Mouse (Mus musculus) embryonic fibroblast, embryonic 13.5 days (primary cell): ENCODE measurements around the gene Olfr1054. TPM values are rescaled to one million over a fixed set of nuclear protein-coding genes. Genes with fewer than 3 reads are reported as not detected.
"Not testable (repeated sequence)": the region's sequence is repeated elsewhere in the genome, so short reads cannot be mapped to it uniquely, and the experiment has no call there.

Source experiments
- H3K27ac ChIP-seq: 2 replicates; pipeline ENCODE4 v1.5.1; 2012; ENCODE audit warnings: low read length, control low read depth, inconsistent platforms; ENCODE audit not compliant: insufficient read depth
- H3K4me1 ChIP-seq: 2 replicates; pipeline ENCODE4 v1.6.1; 2011; ENCODE audit warnings: low read length; ENCODE audit not compliant: control insufficient read depth, insufficient read depth
- H3K4me3 ChIP-seq: 2 replicates; pipeline ENCODE4 v1.5.1; 2011; ENCODE audit warnings: mild to moderate bottlenecking, control low read depth, low read length; ENCODE audit not compliant: insufficient read depth
- CTCF ChIP-seq: IDR thresholded peaks from 2 replicates; pipeline ENCODE4 v1.5.1; 2011; ENCODE audit warnings: mild to moderate bottlenecking, control low read depth, low read length, moderate library complexity, borderline replicate concordance; ENCODE audit not compliant: insufficient read depth
- POLR2A ChIP-seq: IDR thresholded peaks from 2 replicates; pipeline ENCODE4 v1.6.1; 2011; ENCODE audit warnings: low read depth, mild to moderate bottlenecking, control low read depth, low read length, moderate library complexity
- polyA plus RNA-seq: library from polyadenylated mRNA; stranded (reverse); fragments of >200 nt; gene quantifications from 2 replicates; pipeline ENCODE4 v1.2.4, GENCODE M21; 2011; ENCODE audit warnings: low read depth; ENCODE audit not compliant: missing spikeins, insufficient read length

Gene Olfr1054
- polyA plus RNA-seq, result not detected in 2 replicates

DNA sequence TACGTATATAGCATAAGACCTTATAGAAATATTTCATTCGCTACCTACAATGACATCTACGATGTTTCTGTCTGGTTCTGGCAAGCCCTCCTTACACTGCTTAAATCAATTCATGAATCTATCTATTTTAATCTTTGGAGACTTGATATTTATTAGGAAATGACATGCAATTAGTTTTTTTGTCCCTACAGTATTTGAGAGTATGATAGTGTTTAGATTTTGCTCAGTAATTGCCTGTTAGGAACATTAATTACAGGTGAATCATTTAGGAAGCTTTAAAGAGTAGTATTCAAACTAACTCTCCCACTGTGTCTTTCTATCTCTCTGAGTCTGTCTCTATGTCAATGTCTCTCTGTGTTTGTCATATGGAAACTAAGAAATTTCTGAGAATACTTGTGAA is at the start of gene Olfr1054:
TSS of gene Olfr1054 (minus strand) at position 101 of the 400 bp plus-strand sequence.
- Histone ChIP-seq H3K4me1 (no peaks in the 10 kb centered on the region), H3K27ac (no peak within 1 kb of the TSS), H3K4me3 (no peak within 1 kb of the TSS)
- TF ChIP-seq POLR2A (no peak), CTCF (no peak)

DNA sequence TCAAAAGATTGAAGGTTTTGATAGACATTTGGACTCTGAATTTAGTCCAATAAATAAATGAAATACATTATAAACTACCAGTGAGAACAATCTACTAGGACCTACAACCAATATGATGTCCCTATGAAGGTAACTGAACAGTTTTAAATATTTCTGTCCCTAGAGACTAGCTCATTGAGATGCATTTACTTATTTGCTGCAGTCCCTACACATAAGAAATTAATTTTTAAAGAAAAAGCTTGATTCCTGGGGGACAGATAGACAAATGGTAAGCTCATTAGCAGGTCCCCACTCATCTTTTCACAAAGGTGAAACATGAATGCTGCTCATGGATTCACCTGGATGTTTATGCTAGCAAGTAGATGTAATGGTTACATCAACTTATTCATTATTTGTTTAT is 43.1 kb upstream of the Olfr1054 start, which contains the start of gene Olfr1057:
TSS of gene Olfr1057 (minus strand) at position 101 of the 400 bp plus-strand sequence.
- TF ChIP-seq CTCF (no peak), POLR2A (no peak)
- Histone ChIP-seq H3K4me3 (no peak within 1 kb of the TSS), H3K4me1 (no peaks in the 10 kb centered on the region), H3K27ac (no peak within 1 kb of the TSS)

DNA sequence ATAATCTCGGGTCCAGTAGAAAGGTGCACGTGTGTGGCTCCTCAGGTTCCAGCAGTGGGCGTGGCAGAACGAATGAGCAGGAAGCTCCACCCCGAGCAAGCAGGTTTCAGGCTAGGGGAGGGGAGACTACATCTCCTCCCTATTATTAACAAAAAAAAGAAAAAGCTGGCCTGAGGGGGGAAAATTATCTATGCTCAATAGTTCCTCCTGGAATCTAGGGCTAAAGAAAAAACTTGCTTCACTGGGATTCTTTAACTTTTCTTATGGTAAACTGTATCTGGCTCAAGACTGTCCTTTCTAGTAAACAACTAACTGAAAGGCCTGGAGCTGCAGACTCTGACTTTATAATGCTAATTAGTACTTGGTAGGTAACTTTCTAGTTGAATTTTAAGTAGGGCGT is 31.1 kb upstream of the Olfr1054 start:
- not testable (repeated sequence) for H3K4me1 ChIP-seq, H3K4me3 ChIP-seq, H3K27ac ChIP-seq

DNA sequence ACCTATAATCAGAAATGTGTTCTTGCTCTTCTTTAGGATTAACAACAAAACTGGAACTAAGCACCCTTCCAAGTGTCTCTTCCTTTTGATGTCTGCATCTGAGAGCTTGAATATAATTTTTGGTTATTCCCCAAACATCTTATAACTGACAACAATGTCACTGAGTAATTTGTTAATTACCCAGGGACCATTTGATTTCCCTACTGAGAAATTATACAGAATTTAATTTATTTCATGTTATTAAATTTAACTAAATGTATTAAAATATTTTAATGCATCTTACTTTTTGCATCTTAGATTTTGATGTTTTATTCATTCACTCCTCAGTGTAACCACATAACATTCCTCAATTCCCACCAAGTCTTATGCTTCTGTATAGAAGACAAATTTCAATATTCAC is 27.1 kb upstream of the Olfr1054 start, which contains the start of gene Olfr1056:
TSS of gene Olfr1056 (minus strand) at position 101 of the 400 bp plus-strand sequence.
- TF ChIP-seq CTCF (no peak), POLR2A (no peak)
- no peak within 1 kb of the TSS for H3K27ac ChIP-seq
- H3K4me3 ChIP-seq, result no peak within 1 kb of the TSS
- H3K4me1 ChIP-seq, result no peaks in the 10 kb centered on the region

DNA sequence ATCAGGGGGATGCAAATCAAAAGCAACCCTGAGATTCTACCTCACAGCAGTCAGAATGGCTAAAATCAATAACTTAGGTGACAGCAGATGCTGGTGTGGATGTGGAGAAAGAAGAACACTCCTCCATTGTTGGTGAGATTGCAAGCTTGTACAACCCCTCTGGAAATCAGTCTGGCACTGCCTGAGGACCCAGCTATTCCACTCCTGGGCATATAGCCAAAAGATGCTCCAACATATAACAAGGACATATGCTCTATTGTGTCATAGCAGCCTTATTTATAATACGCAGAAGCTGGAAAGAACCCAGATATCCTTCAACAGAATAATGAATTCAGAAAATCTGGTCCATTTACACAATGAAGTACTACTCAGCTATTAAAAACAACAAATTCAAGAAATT is 16.5 kb upstream of the Olfr1054 start:
- not testable (repeated sequence) for H3K27ac ChIP-seq, H3K4me3 ChIP-seq, H3K4me1 ChIP-seq

DNA sequence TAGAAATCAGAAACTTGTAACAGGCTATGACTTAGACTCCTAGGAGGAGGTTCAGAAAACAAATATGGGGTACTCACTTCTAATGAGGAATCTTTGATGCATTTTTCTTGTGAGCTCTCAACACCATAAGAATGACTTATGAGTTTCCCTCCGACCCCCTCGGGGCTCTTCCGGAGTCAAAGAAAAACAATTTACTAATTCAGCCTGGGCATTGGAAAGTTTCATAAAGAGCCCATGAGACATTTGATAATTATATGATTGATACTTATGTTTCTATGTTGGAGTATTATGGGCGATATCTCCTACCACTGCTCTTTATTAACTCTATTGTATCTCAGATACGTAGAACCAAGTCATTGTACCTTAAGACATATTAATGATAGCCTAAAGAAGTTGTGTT is 15.0 kb upstream of the Olfr1054 start, which contains the start of gene Olfr1055:
TSS of gene Olfr1055 (minus strand) at position 101 of the 400 bp plus-strand sequence.
- no peak within 1 kb of the TSS for H3K4me3 ChIP-seq
- TF ChIP-seq CTCF, result no peak
- TF ChIP-seq POLR2A, result no peak

DNA sequence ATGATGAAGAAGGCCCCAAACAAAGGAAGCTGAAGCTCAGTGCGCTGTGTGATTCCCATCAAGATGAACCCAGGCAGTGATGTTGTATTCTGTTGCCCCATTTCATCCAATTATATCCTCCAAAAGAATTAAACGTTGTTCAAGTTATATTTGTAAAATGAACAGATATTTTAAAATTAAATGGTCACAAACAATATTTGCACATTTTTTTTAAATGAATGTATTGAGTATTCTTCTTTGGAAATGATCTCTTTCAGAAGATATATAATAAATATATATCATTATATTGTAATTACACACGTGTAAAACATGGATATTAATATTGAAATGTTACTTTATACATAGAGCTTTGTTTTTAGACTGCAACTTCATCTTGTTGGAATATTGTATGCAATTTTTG is 20.0 kb downstream of the Olfr1054 start, which contains the start of gene Olfr1053:
TSS of gene Olfr1053 (minus strand) at position 101 of the 400 bp plus-strand sequence.
- Histone ChIP-seq H3K27ac (no peak within 1 kb of the TSS), H3K4me3 (no peak within 1 kb of the TSS)
- TF ChIP-seq CTCF, result no peak
- no peak for TF ChIP-seq POLR2A

More for the DNA sequence above, 15.0 kb upstream of the Olfr1054 start, which contains the start of gene Olfr1055:
- no peaks in the 10 kb centered on the region for H3K4me1 ChIP-seq
- no peak within 1 kb of the TSS for H3K27ac ChIP-seq

DNA sequence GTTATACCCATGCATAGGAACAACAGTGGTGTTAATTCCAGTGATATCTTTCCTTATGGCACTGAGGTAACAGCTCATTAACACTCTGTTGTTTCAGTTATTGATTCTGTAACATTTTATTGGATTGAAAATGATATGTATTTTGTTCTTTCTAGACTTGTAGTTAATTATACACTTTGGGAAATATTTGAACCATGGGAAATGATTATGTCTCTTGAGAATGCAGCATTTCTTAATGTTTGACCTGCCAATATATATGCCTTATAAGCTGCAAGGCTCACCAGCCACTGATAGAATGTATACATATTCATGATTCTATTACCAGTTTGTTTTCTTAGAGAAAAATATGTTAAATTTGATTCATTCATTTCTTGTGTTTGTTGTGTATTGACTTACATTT is 43.1 kb downstream of the Olfr1054 start, which contains the start of gene Olfr1052:
TSS of gene Olfr1052 (plus strand) at position 301 of the 400 bp plus-strand sequence.
- TF ChIP-seq POLR2A (no peak), CTCF (no peak)
- Histone ChIP-seq H3K27ac (no peak within 1 kb of the TSS), H3K4me3 (no peak within 1 kb of the TSS), H3K4me1 (no peaks in the 10 kb centered on the region)

More for the DNA sequence above, 20.0 kb downstream of the Olfr1054 start, which contains the start of gene Olfr1053:
- no peaks in the 10 kb centered on the region for H3K4me1 ChIP-seq

Other genes starting within 250 kb of the Olfr1054 start
- not detected in 2 replicates for gene Olfr1037, start 248.0 kb downstream of the Olfr1054 start, polyA plus RNA-seq
- gene Olfr1039, start 199.5 kb downstream of the Olfr1054 start, polyA plus RNA-seq, result not detected in 2 replicates
- gene Olfr1040, start 188.7 kb downstream of the Olfr1054 start, polyA plus RNA-seq, result not detected in 2 replicates
- not detected in 2 replicates for gene Olfr1042, start 173.6 kb downstream of the Olfr1054 start, polyA plus RNA-seq
- not detected in 2 replicates for gene Olfr1043, start 167.9 kb downstream of the Olfr1054 start, polyA plus RNA-seq
- gene Olfr1044, start 157.6 kb downstream of the Olfr1054 start, polyA plus RNA-seq, result not detected in 2 replicates
- gene Olfr52, start 149.8 kb downstream of the Olfr1054 start, polyA plus RNA-seq, result not detected in 2 replicates
- gene Olfr1045, start 132.4 kb downstream of the Olfr1054 start, polyA plus RNA-seq, result not detected in 2 replicates
- gene Olfr1046, start 116.1 kb downstream of the Olfr1054 start, polyA plus RNA-seq, result not detected in 2 replicates
- gene Olfr1047, start 104.0 kb downstream of the Olfr1054 start, polyA plus RNA-seq, result not detected in 2 replicates
- gene Olfr1048, start 95.1 kb downstream of the Olfr1054 start, polyA plus RNA-seq, result not detected in 2 replicates
- gene Olfr1049, start 77.1 kb downstream of the Olfr1054 start, polyA plus RNA-seq, result not detected in 2 replicates
- gene Olfr1051, start 56.3 kb downstream of the Olfr1054 start, polyA plus RNA-seq, result not detected in 2 replicates
- not detected in 2 replicates for gene Olfr1052, start 43.0 kb downstream of the Olfr1054 start, polyA plus RNA-seq
- gene Olfr1053, start 20.1 kb downstream of the Olfr1054 start, polyA plus RNA-seq, result not detected in 2 replicates
- not detected in 2 replicates for gene Olfr1055, start 14.9 kb upstream of the Olfr1054 start, polyA plus RNA-seq
- gene Olfr1056, start 27.0 kb upstream of the Olfr1054 start, polyA plus RNA-seq, result not detected in 2 replicates
- gene Olfr1057, start 43.0 kb upstream of the Olfr1054 start, polyA plus RNA-seq, result not detected in 2 replicates
- gene Olfr1058, start 53.1 kb upstream of the Olfr1054 start, polyA plus RNA-seq, result not detected in 2 replicates
- not detected in 2 replicates for gene Olfr1061, start 78.6 kb upstream of the Olfr1054 start, polyA plus RNA-seq
- not detected in 2 replicates for gene Olfr1062, start 91.3 kb upstream of the Olfr1054 start, polyA plus RNA-seq
- gene Olfr1065, start 115.2 kb upstream of the Olfr1054 start, polyA plus RNA-seq, result not detected in 2 replicates
- not detected in 2 replicates for gene Olfr1066, start 120.8 kb upstream of the Olfr1054 start, polyA plus RNA-seq
- gene Olfr228, start 152.0 kb upstream of the Olfr1054 start, polyA plus RNA-seq, result not detected in 2 replicates
- gene Olfr1076, start 173.0 kb upstream of the Olfr1054 start, polyA plus RNA-seq, result not detected in 2 replicates
- not detected in 2 replicates for gene Olfr1079, start 207.0 kb upstream of the Olfr1054 start, polyA plus RNA-seq
- not detected in 2 replicates for gene Olfr1080, start 222.8 kb upstream of the Olfr1054 start, polyA plus RNA-seq